29 mouse cellular contexts compared by ENCODE assay signal in the genomic region with DNA sequence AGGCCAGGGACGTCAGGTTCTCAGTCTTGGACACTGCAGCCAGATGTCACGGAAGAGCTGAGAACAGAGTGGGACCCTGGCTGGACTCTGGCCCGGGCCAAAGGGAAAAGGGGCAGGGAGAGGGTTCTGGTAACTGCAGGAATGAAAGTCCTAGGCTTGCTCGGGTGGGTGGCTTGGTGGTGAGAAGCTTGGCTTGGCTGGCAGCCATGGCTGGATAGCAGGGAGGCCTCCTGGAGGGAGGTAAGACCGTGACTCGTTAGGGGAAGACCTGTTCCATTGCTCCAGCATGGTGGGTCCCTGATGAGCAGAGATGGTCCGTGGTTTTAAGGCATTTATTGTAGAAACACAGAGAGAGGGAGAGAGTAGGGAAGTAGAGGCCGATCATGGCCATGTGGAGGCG. TPM values are rescaled to one million over a fixed set of nuclear protein-coding genes. Genes with fewer than 3 reads are reported as not detected.
DNase-seq lines count a peak whose midpoint lies in the region; ATAC-seq lines count a peak whose summit lies in the region.
"Had no signal": no experiment of that assay in that cellular context is flagged by ENCODE, and none has a peak within 500 bp of the region (broad histone marks: within the 10 kb centered on the region; RNA-seq: fewer than 3 reads in every experiment).

No protein-coding gene starts in this region.

- no peak overlapping the region for H3K4me3 ChIP-seq in kidney, embryonic 16.5 days (ENCODE audit: low read length)
- H3K4me3 ChIP-seq in forebrain, embryonic 11.5 days (ENCODE audit: low read depth, low read length): no peak overlapping the region
- H3K4me3 ChIP-seq: embryonic facial prominence, embryonic 15.5 days; forebrain, embryonic 12.5 days; forebrain, embryonic 15.5 days; heart, embryonic 10.5 days; heart, embryonic 13.5 days had no signal

- H3K36me3 ChIP-seq in kidney, embryonic 16.5 days (ENCODE audit: insufficient read depth, low read length): no peaks in the 10 kb centered on the region
- no peaks in the 10 kb centered on the region for H3K36me3 ChIP-seq in forebrain, embryonic 11.5 days (ENCODE audit: control insufficient read depth, insufficient read depth, low read length)
- H3K36me3 ChIP-seq: embryonic facial prominence, embryonic 15.5 days; forebrain, embryonic 12.5 days; forebrain, embryonic 15.5 days; G1E; heart, embryonic 10.5 days; heart, embryonic 13.5 days had no signal

- peak; percentile 19 for DNase-seq in cerebellum, adult 11-12 months
- no peak for DNase-seq in cerebellum, adult 8-10 months
- DNase-seq in kidney, postnatal 10 days: peak; percentile 44
- DNase-seq in NIH3T3 (ENCODE audit: low read depth): peak; percentile 57
- DNase-seq in forebrain, embryonic 11.5 days (ENCODE audit: low spot score): no peak
- DNase-seq: adrenal gland, adult 8-10 months; adrenal gland, postnatal 25 days; B cell, adult 2 months; cerebellum, adult 18-20 months; cerebellum, adult 9-11 months; cerebellum, postnatal 25 days; gastrocnemius, postnatal 10 days; gastrocnemius, postnatal 36 days; heart, adult 11 months; heart, postnatal 14 days; heart, postnatal 4 days; kidney, adult 18-20 months had no signal

- H3K4me1 ChIP-seq in kidney, embryonic 16.5 days (ENCODE audit: insufficient read depth, low read length): peaks cover 17% of the 10 kb centered on the region
- H3K4me1 ChIP-seq in forebrain, embryonic 11.5 days (replicated peaks; ENCODE audit: control insufficient read depth, insufficient read depth, low read length): peaks cover 9% of the 10 kb centered on the region

- H3K4me2 ChIP-seq in kidney, embryonic 16.5 days (replicated peaks; ENCODE audit: low read depth, low read length): no peak overlapping the region
- no peak overlapping the region for H3K4me2 ChIP-seq in forebrain, embryonic 11.5 days (ENCODE audit: low read depth, low read length, severe bottlenecking)
- H3K4me2 ChIP-seq: embryonic facial prominence, embryonic 15.5 days; forebrain, embryonic 12.5 days; forebrain, embryonic 15.5 days; heart, embryonic 13.5 days; hindbrain, embryonic 14.5 days had no signal

- no peak overlapping the region for H3K9ac ChIP-seq in kidney, embryonic 16.5 days (replicated peaks; ENCODE audit: low read length)
- no peak overlapping the region for H3K9ac ChIP-seq in forebrain, embryonic 11.5 days (ENCODE audit: low read length)
- H3K9ac ChIP-seq: embryonic facial prominence, embryonic 15.5 days; forebrain, embryonic 12.5 days; forebrain, embryonic 15.5 days; heart, embryonic 13.5 days; hindbrain, embryonic 14.5 days had no signal

- no peak for ATAC-seq in kidney, embryonic 16.5 days (ENCODE audit: low FRiP score, low TSS enrichment)
- no peak for ATAC-seq in forebrain, embryonic 11.5 days (replicated peaks; ENCODE audit: low FRiP score)
- ATAC-seq: activated CD4-positive, CD25-positive, alpha-beta regulatory T cell, adult 4 months; forebrain, embryonic 15.5 days; hindbrain, postnatal 0 days; inflammation-experienced regulatory T-cells, adult 6 months; intestine, embryonic 16.5 days had no signal

- H3K9me3 ChIP-seq in kidney, embryonic 16.5 days (ENCODE audit: low read length): no peaks in the 10 kb centered on the region
- no peaks in the 10 kb centered on the region for H3K9me3 ChIP-seq in forebrain, embryonic 11.5 days (ENCODE audit: control insufficient read depth, low read length)
- H3K9me3 ChIP-seq: embryonic facial prominence, embryonic 15.5 days; forebrain, embryonic 12.5 days; forebrain, embryonic 15.5 days; G1E; heart, embryonic 10.5 days; heart, embryonic 13.5 days had no signal

- no peak overlapping the region for H3K27ac ChIP-seq in kidney, embryonic 16.5 days (ENCODE audit: low read length)
- H3K27ac ChIP-seq in forebrain, embryonic 11.5 days (ENCODE audit: low read depth, low read length): no peak overlapping the region
- H3K27ac ChIP-seq: embryonic facial prominence, embryonic 15.5 days; forebrain, embryonic 12.5 days; forebrain, embryonic 15.5 days; heart, embryonic 10.5 days; heart, embryonic 13.5 days; hindbrain, embryonic 14.5 days; hindbrain, postnatal 0 days had no signal

- no peaks in the 10 kb centered on the region for H3K27me3 ChIP-seq in kidney, embryonic 16.5 days (ENCODE audit: insufficient read depth, low read length)
- peaks cover 18% of the 10 kb centered on the region for H3K27me3 ChIP-seq in forebrain, embryonic 11.5 days (ENCODE audit: control insufficient read depth, insufficient read depth, low read length)
- H3K27me3 ChIP-seq: embryonic facial prominence, embryonic 15.5 days had no signal

- 67% methylated on average over 9 of the region's 9 CpGs for WGBS in kidney, embryonic 16.5 days
- 64% methylated on average over 9 of the region's 9 CpGs for WGBS in forebrain, embryonic 11.5 days

RNA-seq across cellular contexts. Expression of a gene that starts 7.6 kb away (rescaled TPM):
- 1.4 and 2.0 TPM in 2 replicates for polyA plus RNA-seq in kidney, embryonic 16.5 days (2015; fragmentation: Nextera tagmentation; extraction: Ambion mirVana)
- polyA plus RNA-seq in forebrain, embryonic 11.5 days (2014; fragmentation: Nextera tagmentation; extraction: Ambion mirVana): 1.4 TPM in 2 replicates

RNA-seq across cellular contexts. Expression of a gene that starts 22.0 kb away (rescaled TPM):
- polyA plus RNA-seq in kidney, embryonic 16.5 days (2015; fragmentation: Nextera tagmentation; extraction: Ambion mirVana): 52.6 and 55.0 TPM in 2 replicates
- 31.1 and 32.5 TPM in 2 replicates for polyA plus RNA-seq in forebrain, embryonic 11.5 days (2014; fragmentation: Nextera tagmentation; extraction: Ambion mirVana)

RNA-seq across cellular contexts. Expression of a gene that starts 23.1 kb away (rescaled TPM):
- polyA plus RNA-seq in kidney, embryonic 16.5 days (2015; fragmentation: Nextera tagmentation; extraction: Ambion mirVana): 39.0 and 42.8 TPM in 2 replicates
- 22.3 and 22.8 TPM in 2 replicates for polyA plus RNA-seq in forebrain, embryonic 11.5 days (2014; fragmentation: Nextera tagmentation; extraction: Ambion mirVana)

RNA-seq across cellular contexts. Expression of a gene that starts 43.4 kb away (rescaled TPM):
- polyA plus RNA-seq in kidney, embryonic 16.5 days (2015; fragmentation: Nextera tagmentation; extraction: Ambion mirVana): 1.1 and 2.4 TPM in 2 replicates
- not detected in 2 replicates for polyA plus RNA-seq in forebrain, embryonic 11.5 days (2014; fragmentation: Nextera tagmentation; extraction: Ambion mirVana)

Comparison
In these comparisons a context has a peak if more than half of its experiments do, and no peak if none do; other contexts are left out.
1. DNase-seq: peak in cerebellum, adult 11-12 months (single experiment), kidney, postnatal 10 days (single experiment) and NIH3T3 (single experiment); none in cerebellum, adult 8-10 months (single experiment) and forebrain, embryonic 11.5 days (single experiment).